Mouse (Mus musculus): ENCODE measurements at regions not wholly inside any gene's neighbourhood (a gene's known extent, or its start where the extent isn't known, plus 50 kb on each side); places are given as distances from the start of the nearest gene placed in this dataset.

- TF ChIP-seq CTCF (IDR thresholded peaks at IDR 0.05; ENCODE audit: low read depth): no peak
- no peak for TF ChIP-seq EP300 (optimal IDR thresholded peaks at IDR 0.05)
These were observed 221.3 kb upstream of the Pde3a start for GRCm38 (mm10) chr6:141027787-141028186.

All from stomach, postnatal 0 days (tissue).